Mouse (Mus musculus): ENCODE results near the gene Zfp819. TPM values are rescaled to one million over a fixed set of nuclear protein-coding genes. Genes with fewer than 3 reads are reported as not detected.

Gene Zfp819
- total and polyA plus RNA-seq, 3 experiments, result 0.05 TPM; not detected in 2

DNA sequence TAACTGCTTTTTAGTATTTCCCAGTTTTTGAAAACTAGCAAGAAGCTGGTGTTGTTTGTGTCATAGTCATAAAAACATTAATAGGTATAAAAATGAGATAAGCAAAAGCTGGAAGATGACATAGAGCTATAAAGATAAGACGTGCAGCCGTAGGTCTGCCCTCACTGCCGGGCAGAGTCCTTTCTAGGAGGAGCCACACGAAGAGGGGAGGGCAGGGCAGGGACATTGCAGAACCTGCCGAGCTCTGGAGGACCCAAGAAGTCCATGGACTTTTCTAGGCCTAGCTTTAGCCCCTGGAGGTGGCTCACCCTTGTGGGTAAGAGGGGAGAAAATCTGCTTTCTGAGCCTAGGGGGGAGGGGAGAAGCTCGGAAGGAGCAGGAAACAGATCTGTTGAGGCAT is 27.5 kb downstream of the Zfp819 start, which contains the start of gene Ceacam18:
Gene Ceacam18 (plus strand): TSS at position 208 of the 400 bp plus-strand sequence.
- no peak for ATAC-seq (ENCODE audit: extremely low read depth, insufficient number of reproducible peaks, low FRiP score, poor library complexity, severe bottlenecking)
- Histone ChIP-seq H3K4me3 (ENCODE audit: low read depth, low read length) (no peak within 1 kb of the TSS), H3K4me1 (ENCODE audit: insufficient read depth, low read depth, low read length) (no peaks in the 10 kb centered on the region), H3K27me3 (ENCODE audit: insufficient read depth, low read length) (peaks cover 4% of the 10 kb centered on the region; the same call in 1 of the 2 replicates), H3K36me3 (replicated peaks) (no peaks in the 10 kb centered on the region), H3K9me3 (replicated peaks) (no peaks in the 10 kb centered on the region)
- no peak for TF ChIP-seq GATA2 (IDR thresholded peaks at IDR 0.05; ENCODE audit: borderline replicate concordance, low read depth, low read length)
- DNase-seq (ENCODE audit: low spot score), result no peak

DNA sequence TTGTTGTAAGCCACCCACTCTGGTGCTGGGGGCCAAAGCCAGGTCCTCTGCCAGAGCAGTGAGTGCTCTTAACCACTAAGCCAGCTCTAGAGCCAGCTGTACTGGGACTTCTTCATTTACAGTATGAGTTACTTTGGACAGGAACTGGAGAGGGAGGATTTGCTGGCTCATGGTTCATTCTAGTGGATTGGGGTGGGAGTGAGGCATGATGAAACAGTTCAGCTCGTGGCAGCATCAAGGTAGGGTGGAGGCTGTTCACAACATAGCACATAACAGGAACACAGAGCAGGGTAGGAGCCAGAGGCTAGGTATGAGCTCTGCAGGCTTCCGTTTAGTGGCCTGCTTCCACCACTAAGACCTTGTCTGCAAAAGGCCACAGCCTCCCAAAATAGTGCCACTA is 29.2 kb downstream of the Zfp819 start:
- Histone ChIP-seq H3K27me3 (ENCODE audit: insufficient read depth, low read length) (no peaks in the 10 kb centered on the region; the same call in 1 of the 2 replicates), H3K4me1 (ENCODE audit: insufficient read depth, low read depth, low read length) (no peaks in the 10 kb centered on the region), H3K9me3 (replicated peaks) (no peaks in the 10 kb centered on the region), H3K4me3 (ENCODE audit: low read depth, low read length) (no peak overlapping the region), H3K36me3 (replicated peaks) (no peaks in the 10 kb centered on the region)
- DNase-seq (ENCODE audit: low spot score) (no peak), ATAC-seq (ENCODE audit: extremely low read depth, insufficient number of reproducible peaks, low FRiP score, poor library complexity, severe bottlenecking) (no peak)
- TF ChIP-seq GATA2 (IDR thresholded peaks at IDR 0.05; ENCODE audit: borderline replicate concordance, low read depth, low read length), result no peak
- TF ChIP-seq CTCF (IDR thresholded peaks at IDR 0.05; ENCODE audit: low read depth, low read length), result no peak
- TF ChIP-seq GATA1 (IDR thresholded peaks at IDR 0.05; ENCODE audit: borderline replicate concordance, low read length), result no peak
- TF ChIP-seq POLR2AphosphoS5 (IDR thresholded peaks at IDR 0.05; ENCODE audit: insufficient replicate concordance, low read depth, low read length), result no peak
- TF ChIP-seq TAL1 (conservative IDR thresholded peaks at IDR 0.05; ENCODE audit: low read depth, low read length), result no peak

DNA sequence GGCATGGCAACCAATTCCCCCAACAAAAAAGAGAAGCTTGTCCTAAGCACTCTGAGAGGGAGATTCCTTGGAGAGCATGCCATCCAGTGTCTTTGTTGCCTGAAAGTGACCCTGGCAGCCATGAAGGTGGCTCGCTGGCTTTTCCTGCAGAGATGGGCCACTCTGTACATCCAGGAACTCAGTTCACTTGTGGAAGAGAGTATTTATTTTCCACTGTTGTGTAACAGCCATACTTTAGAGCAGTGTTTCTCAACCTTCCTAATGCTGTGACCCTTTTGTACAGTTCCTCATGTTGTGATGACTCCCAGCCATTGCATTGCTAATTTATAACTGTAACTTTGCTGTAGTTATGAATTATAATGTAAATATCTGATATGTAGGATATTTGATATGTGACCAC is 30.1 kb downstream of the Zfp819 start:
- Histone ChIP-seq H3K27me3 (ENCODE audit: insufficient read depth, low read length) (no peaks in the 10 kb centered on the region; the same call in 1 of the 2 replicates), H3K9me3 (replicated peaks) (no peaks in the 10 kb centered on the region), H3K4me1 (ENCODE audit: insufficient read depth, low read depth, low read length) (no peaks in the 10 kb centered on the region), H3K36me3 (replicated peaks) (no peaks in the 10 kb centered on the region), H3K4me3 (ENCODE audit: low read depth, low read length) (no peak overlapping the region)
- TF ChIP-seq GATA1 (IDR thresholded peaks at IDR 0.05; ENCODE audit: borderline replicate concordance, low read length), result no peak
- no peak for TF ChIP-seq CTCF (IDR thresholded peaks at IDR 0.05; ENCODE audit: low read depth, low read length)
- no peak for TF ChIP-seq TAL1 (conservative IDR thresholded peaks at IDR 0.05; ENCODE audit: low read depth, low read length)
- TF ChIP-seq POLR2AphosphoS5 (IDR thresholded peaks at IDR 0.05; ENCODE audit: insufficient replicate concordance, low read depth, low read length), result no peak
- TF ChIP-seq GATA2 (IDR thresholded peaks at IDR 0.05; ENCODE audit: borderline replicate concordance, low read depth, low read length), result no peak
- ATAC-seq (ENCODE audit: extremely low read depth, insufficient number of reproducible peaks, low FRiP score, poor library complexity, severe bottlenecking), result no peak
- DNase-seq (ENCODE audit: low spot score), result no peak

DNA sequence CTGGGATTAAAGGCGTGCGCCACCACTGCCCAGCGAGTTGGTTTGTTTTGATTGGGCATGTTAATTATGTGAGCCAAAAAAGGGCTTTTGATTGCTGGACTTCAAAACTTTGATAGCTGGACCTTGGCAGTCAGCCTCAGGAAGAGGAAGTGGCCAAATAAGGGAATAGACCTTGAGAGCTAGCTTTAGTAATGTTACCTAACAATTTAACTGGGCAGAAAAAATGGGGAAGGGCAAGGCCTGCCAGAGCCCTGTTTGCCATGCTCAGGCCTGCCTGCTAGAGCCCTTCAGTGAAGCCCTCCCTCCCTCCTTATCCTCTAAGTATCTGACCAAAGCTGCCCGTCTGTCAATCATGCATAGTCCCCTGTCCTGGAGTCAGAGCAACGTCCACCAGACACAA is 35.6 kb downstream of the Zfp819 start:
- TF ChIP-seq GATA2 (IDR thresholded peaks at IDR 0.05; ENCODE audit: borderline replicate concordance, low read depth, low read length) (no peak), CTCF (IDR thresholded peaks at IDR 0.05; ENCODE audit: low read depth, low read length) (no peak), GATA1 (IDR thresholded peaks at IDR 0.05; ENCODE audit: borderline replicate concordance, low read length) (no peak), TAL1 (conservative IDR thresholded peaks at IDR 0.05; ENCODE audit: low read depth, low read length) (no peak), POLR2AphosphoS5 (IDR thresholded peaks at IDR 0.05; ENCODE audit: insufficient replicate concordance, low read depth, low read length) (no peak)
- Histone ChIP-seq H3K4me3 (ENCODE audit: low read depth, low read length) (no peak overlapping the region), H3K4me1 (ENCODE audit: insufficient read depth, low read depth, low read length) (no peaks in the 10 kb centered on the region), H3K9me3 (replicated peaks) (no peaks in the 10 kb centered on the region), H3K27me3 (ENCODE audit: insufficient read depth, low read length) (no peaks in the 10 kb centered on the region), H3K36me3 (replicated peaks) (no peaks in the 10 kb centered on the region)
- DNase-seq (ENCODE audit: low spot score), result no peak
- no peak for ATAC-seq (ENCODE audit: extremely low read depth, insufficient number of reproducible peaks, low FRiP score, poor library complexity, severe bottlenecking)

DNA sequence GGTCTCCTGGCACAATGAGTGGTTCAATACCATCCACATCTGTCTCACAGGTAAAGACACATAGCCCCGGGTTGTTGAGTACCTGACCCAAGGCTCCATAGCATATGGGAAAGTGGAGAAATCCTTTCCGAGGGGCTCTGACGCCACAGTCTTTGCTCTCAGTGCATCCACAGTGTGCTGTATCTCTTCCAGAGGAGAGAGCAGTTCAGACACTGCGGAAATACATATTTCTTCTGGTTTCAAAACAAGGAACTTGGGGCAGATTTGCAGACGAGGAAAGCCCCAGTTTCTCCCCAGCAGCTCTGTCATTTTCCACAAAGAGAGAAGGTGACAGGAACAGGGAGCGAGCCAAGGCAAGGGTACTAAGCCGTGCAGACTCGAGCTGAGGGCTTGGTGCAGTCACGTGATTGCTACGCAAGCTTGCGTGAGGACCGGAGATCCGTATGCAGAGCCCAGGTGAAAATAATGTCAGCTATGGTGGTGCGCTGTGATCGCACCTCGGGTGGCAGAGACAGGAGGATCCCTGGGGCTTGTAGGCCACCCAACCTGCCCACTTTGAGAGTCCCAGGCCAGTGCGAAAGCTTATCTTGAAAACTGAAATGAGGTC is 36.2 kb downstream of the Zfp819 start:
- Histone ChIP-seq H3K9me3 (replicated peaks) (no peaks in the 10 kb centered on the region), H3K27me3 (ENCODE audit: insufficient read depth, low read length) (no peaks in the 10 kb centered on the region), H3K4me1 (ENCODE audit: insufficient read depth, low read depth, low read length) (no peaks in the 10 kb centered on the region), H3K4me3 (ENCODE audit: low read depth, low read length) (no peak overlapping the region), H3K36me3 (replicated peaks) (no peaks in the 10 kb centered on the region)
- ATAC-seq (ENCODE audit: extremely low read depth, insufficient number of reproducible peaks, low FRiP score, poor library complexity, severe bottlenecking) (no peak), DNase-seq (ENCODE audit: low spot score) (no peak)
- TF ChIP-seq POLR2AphosphoS5 (IDR thresholded peaks at IDR 0.05; ENCODE audit: insufficient replicate concordance, low read depth, low read length) (no peak), GATA2 (IDR thresholded peaks at IDR 0.05; ENCODE audit: borderline replicate concordance, low read depth, low read length) (no peak), CTCF (IDR thresholded peaks at IDR 0.05; ENCODE audit: low read depth, low read length) (no peak), TAL1 (conservative IDR thresholded peaks at IDR 0.05; ENCODE audit: low read depth, low read length) (no peak)

DNA sequence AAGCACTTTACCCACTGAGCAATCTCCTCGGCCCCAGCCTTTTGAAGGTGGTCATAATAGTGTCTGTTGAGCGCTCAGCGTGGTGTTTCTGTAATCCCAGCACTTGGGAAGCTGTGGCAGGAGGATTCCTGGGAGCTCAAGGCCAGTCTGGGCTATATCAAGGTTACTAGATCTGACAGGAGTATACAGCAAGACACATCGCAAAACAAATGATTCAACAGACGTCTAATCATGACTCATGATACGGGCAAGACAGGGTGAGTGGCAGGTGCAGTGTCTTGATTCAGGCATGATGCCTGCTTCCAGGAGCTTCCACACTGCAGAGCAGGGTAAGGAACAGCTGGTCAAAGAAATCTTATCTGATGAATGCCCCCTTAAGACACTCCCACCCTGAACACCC is 45.7 kb downstream of the Zfp819 start:
- Histone ChIP-seq H3K27me3 (ENCODE audit: insufficient read depth, low read length) (peaks cover 9% of the 10 kb centered on the region), H3K4me3 (ENCODE audit: low read depth, low read length) (no peak overlapping the region), H3K36me3 (replicated peaks) (no peaks in the 10 kb centered on the region), H3K4me1 (ENCODE audit: insufficient read depth, low read depth, low read length) (no peaks in the 10 kb centered on the region), H3K9me3 (replicated peaks) (no peaks in the 10 kb centered on the region)
- DNase-seq (ENCODE audit: low spot score), result no peak
- TF ChIP-seq CTCF (IDR thresholded peaks at IDR 0.05; ENCODE audit: low read depth, low read length) (no peak), TAL1 (conservative IDR thresholded peaks at IDR 0.05; ENCODE audit: low read depth, low read length) (no peak), GATA1 (IDR thresholded peaks at IDR 0.05; ENCODE audit: borderline replicate concordance, low read length) (no peak), GATA2 (IDR thresholded peaks at IDR 0.05; ENCODE audit: borderline replicate concordance, low read depth, low read length) (no peak), POLR2AphosphoS5 (IDR thresholded peaks at IDR 0.05; ENCODE audit: insufficient replicate concordance, low read depth, low read length) (no peak)
- no peak for ATAC-seq (ENCODE audit: extremely low read depth, insufficient number of reproducible peaks, low FRiP score, poor library complexity, severe bottlenecking)

All from G1E (cell line).